Mouse (Mus musculus) G1E-ER4 (cell line): ENCODE results near the gene Prkcq. TPM values are rescaled to one million over a fixed set of nuclear protein-coding genes. Genes with fewer than 3 reads are reported as not detected.

ENCODE experiments used
- GATA1 ChIP-seq: IDR thresholded peaks from one replicate; pipeline ENCODE4 v1.8.0; 2012; ENCODE audit warnings: low read length, inconsistent platforms
- polyA plus RNA-seq: library from polyadenylated mRNA; stranded (reverse); fragments of >175 nt; gene quantifications from 2 replicates; pipeline ENCODE4 v1.2.3, GENCODE M21; 2012

Prkcq gene
- polyA plus RNA-seq, 1 experiment: not detected

DNA sequence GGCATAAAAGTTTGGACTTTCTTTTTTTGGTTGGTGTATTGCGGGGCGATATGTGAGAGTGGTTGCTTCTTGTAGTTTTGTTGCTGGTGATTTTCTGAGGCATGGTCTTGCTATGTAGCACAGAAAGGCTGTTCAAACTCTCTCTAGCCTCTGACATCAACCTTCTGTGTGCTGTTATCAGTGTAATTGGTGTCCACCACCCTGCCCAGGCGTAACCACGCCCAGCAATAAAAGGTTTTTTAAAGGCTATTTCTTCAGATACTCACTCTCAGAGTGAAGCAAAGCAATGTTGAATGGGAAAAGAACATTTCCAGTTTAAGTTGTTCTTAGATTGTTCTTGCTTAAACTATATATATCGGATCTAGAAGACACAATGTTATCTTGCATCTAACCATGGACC lies 60.1 kb downstream of the Prkcq start:
- TF ChIP-seq GATA1: no peak

DNA sequence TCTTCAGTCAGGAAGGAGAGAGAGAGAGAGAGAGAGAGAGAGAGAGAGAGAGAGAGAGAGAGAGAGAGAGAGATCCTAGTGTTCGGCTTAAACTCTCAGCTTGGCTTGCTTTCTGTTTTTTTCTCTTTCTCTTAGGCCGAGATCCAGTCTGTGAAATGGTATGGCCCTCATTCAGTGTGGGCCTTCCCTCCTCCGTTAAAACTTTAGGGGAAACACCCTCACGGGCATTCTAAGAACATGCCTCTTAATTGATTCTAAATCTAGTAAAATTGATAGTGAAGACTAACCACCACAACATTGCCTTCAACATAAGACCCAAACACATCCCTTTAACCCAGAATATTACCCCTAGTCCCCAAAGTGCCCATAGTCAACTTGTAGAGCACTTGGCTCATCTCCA lies 66.3 kb downstream of the Prkcq start:
- TF ChIP-seq GATA1: no peak

DNA sequence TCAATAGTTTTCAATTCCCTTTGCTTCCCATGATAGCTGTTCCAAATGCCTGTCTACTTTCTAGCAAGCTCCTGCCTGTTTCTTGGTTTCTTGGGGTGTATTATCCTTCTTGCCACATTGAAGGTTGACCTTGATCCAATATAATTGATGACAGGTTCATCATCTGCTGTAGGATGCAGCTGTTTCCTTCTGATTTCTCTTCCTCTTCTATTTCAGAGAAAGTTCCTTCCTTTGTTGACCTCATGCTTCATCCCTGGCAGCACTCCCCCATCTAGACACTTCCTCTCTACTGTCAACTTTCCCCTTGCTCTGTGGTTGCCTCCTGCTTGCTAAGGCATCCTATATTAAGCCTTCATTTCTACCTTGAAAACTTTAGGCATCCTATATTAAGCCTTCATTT lies 67.6 kb downstream of the Prkcq start:
- no peak for TF ChIP-seq GATA1

DNA sequence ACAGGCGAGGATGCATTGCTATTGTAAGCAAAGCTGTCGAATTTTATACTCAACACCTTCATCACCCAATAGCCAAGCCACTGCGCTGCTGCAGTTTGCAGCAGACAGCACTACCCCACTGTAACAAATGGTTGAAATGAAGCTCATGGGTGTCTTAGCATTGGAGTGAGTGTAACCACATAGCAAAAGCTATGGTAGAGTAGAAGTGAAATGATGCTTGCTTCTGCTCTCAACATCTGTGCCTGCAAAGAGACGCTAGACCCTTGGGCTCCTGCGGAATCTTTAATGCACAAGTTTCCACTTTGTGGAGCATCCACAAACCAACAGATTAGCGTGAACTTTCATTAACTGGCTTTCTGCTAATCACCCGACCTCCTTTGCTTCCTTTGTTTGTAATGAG lies 74.0 kb downstream of the Prkcq start:
- TF ChIP-seq GATA1: no peak

DNA sequence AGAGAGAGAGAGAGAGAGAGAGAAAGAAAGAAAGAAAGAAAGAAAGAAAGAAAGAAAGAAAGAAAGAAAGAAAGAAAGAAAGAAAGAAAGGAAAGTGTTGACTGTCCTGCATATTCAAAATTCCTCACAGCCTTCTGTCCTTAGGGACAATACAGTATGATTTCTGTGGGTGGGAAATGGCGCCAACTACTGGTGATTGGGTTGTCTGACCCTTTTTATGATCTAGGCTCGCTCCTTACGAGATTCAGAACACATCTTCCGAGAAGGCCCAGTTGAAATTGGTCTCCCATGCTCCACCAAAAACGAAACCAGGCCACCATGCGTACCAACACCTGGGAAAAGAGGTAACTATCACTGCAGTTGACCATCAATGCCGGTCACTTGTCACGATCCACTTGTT lies 82.0 kb downstream of the Prkcq start:
- TF ChIP-seq GATA1: no peak

DNA sequence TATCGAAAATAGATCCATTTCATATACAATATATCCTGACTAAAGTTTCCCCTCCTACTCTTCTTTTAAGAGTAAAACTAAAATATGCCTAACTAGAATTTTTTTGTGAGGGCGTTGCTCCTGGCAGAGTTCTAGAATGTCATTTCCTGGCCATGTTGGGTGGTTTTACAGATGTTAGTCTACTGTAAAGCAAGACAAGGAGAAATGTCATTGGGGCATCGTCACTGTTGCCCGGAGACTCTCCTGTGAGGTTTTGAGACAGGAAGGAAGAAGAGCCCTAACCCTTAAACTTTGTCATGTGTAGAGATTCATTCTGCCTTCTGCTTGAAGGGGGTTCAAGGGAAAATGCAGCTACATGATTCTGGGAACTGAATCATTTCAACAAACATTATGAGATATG lies 82.5 kb downstream of the Prkcq start:
- TF ChIP-seq GATA1: no peak

DNA sequence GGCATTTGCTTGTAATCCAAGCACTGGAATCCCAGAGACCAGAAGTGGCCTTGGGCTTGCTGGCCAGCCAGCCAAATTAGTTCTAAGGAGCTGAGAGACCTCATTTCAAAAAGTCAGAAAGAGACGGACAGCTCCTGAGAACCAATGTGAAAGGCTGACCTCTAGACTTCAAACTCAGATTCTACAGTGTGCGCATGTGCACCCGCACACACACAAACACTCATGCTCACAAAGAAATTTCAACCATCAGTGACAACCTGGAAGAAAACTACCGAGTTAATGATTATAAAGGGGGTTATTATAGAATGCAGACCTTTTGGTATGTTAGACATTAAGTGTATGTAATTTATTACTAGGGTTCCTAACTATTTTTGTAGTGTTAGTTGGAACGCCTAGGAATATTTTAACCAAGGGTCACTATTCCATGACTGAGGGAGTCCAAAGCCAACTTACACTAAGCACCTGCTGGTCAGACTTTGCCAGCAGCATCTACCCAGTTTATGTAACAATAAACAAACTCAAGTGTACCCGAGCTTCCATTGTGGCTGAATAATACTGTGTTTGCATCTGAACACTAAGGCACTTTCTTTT lies 85.4 kb downstream of the Prkcq start:
- TF ChIP-seq GATA1: no peak

DNA sequence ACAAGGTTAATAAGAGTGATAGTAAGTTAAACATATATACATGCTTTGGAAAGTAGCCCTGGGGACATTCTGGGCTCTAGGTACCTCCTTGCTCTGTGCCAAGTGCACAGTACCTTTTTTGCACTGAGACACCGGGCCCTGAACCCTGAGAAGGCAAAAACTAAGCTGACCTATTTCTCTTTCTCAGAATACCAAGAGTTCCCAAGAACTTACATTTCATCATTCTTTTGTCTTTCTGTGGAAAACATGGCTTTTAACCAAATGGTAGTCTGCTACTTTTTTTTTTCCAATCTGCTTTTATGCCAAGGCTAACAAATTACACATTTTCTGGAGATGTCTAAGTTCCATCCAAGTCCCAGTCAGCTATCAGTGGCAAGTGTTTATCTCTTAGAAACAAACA lies 86.3 kb downstream of the Prkcq start:
- no peak for TF ChIP-seq GATA1

DNA sequence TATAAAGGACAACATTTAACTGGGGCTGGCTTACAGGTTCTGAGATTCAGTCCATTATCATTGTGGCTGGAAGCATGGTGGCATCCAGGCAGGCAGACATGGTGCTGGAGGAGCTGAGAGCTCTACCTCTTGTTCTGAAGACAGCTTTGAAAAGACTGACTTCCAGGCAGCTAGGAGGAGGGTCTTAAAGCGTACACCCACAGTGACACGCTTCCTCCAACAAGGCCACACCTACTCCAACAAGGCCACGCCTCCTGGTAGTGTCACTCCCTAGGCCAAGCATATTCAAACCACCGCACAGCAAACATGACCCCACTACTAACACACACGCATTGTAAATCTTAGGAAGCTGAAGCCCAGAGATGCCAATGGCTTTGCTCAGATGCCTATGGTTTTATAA lies 87.5 kb downstream of the Prkcq start:
- TF ChIP-seq GATA1: no peak

DNA sequence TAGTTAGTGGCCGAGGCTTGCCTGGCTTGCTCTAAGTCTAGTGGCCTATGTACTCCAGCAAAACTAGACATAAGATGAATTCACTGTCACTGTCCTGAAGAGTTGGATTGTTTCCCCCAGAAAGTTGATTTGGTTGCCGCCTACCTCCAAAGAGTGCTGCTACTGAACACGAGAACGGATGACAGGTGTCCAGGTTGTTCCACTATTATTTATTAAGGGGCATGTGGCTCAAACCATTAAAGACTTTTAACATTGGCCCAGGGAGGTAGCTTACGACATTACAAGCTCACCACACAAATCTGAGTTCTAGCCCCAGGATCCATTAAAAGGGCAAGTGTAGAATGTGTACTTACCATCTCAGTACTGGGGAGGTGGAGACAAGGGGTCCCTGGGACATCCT lies 92.9 kb downstream of the Prkcq start:
- no peak for TF ChIP-seq GATA1

DNA sequence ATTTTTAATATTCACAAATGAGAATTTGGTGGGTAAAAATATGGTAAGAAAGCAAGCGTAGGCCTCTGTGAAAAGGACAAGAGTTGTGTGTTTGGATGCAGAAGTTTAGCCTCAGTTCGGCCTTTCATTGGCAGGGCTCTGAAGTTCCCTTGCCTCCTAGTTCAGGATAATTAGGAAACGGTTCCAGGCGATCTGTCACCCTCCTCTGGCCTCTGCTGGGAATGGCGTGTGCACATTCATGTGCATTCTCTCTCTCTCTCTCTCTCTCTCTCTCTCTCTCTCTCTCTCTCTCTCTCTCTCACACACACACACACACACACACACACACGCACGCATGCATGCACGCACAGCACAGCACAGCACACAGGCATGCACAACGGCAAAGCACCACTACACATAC lies 93.5 kb downstream of the Prkcq start:
- no peak for TF ChIP-seq GATA1

DNA sequence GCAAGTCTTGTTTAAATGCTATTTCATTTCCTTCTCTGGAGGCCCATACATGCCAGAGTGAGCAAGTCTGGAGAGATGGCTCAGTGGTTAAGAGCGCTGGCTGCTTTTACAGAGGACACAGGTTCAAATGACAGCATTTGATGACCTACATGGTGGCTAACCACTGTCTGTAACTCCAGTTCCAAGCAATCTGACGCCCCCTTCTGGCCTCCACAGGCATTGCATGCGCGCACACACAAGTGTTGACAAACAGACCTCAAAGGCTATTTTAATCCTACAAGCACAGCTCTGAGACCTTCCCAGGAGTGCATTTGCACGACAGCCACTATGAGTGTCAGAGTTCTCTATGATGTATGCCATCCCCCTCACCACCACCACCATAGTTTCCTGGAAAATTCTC lies 94.4 kb downstream of the Prkcq start:
- no peak for TF ChIP-seq GATA1

DNA sequence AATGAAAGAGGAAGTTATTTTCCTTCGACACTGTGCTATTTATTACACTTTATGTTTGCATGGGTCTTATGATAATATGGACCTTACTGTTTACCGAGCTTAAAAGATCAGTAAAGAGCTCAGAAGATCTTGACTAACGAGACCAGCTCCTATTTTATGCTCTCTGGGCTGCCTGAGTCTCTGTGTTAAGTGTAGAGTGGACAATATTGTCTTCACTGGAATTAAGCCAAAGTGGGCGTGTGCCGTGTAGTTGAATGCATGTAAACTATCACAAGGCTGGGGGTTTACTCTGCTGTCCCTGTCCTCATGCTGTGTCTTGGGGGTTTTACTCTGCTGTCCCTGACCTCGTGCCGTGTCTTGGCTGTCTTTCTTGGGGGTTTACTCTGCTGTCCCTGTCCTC lies 107.1 kb downstream of the Prkcq start:
- TF ChIP-seq GATA1: no peak

DNA sequence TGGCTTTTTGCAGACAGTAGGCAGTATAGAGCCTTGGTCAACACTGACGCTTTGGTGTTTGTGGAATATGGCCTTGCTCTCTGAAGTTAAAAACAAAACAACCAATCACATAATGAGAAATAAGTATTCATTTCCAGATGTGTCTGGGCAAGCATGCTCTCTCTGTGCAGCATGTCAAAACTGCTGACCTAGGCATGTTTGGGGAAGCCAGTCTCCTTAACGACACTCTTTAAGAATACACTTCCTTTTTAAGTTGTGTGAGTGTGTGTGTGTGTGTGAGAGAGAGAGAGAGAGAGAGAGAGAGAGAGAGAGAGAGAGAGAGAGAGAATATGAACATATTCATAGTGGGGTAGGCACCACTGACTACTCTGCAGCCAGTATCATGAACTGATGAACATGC lies 108.3 kb downstream of the Prkcq start:
- TF ChIP-seq GATA1: no peak

DNA sequence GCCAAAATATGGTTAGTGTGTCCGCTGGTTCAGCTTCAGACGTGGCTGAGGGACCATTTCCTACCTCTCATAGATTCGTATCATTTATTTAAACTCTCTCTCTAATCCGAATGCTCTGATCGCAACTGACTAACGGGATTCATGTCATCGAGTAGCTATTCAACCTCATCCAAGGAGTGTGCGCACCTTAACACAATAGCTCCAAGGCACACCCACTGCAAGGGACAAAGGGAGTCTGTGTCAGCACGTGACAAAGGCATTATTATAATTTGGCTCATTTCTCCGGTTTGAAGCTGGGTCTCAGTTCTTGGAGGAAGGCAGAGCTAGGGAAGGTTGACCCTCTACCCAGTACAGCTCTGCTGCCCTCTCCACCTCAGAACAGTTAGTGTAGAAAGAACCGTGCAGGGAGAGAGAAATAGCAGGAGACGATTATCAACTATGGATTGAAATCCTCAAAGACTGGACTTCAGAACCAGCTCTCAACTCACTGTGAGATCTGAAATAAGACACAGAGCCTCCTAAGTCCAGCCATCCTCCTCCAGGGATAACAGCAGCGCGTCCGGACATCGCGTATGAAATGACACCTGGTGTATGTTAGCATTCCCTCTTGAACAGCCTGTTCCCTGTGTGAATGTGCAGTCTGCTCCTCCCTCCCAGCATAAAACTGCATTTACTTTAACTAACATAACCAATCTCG lies 116.1 kb downstream of the Prkcq start:
- no peak for TF ChIP-seq GATA1

DNA sequence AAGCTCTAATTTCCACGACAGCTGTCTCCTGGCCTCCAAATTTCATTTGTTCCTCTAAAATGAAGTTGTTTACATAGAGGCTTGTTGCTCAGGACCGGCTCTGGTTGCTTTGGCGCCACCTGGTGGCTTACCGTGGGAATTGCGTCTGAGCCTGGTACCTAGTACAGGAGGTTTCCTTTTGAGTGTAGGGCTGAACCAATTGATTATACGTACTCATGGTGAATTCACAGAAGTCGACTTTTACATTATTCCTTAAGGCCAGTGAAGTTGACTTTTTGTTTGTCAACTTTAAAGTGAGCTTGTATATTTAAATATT lies 116.6 kb downstream of the Prkcq start:
- TF ChIP-seq GATA1: no peak

DNA sequence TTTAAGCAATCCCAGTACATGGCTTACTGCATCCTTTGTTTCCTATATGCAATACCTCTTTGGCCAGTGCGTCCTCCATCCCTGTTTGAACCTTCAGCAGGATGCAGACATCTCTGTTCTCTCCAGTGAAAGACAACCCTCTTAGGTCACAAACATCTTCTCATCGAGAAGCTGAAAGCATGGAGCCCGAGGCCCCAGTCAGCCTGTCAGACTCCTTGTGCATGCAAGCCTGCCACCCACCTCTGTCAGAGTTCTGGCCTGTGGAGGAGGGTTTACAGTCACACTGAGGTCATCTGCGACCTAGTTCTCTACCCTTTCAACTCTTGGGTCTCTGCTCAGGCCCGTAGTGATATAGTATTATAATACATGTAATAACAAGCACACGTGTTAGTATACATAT lies 119.0 kb downstream of the Prkcq start:
- TF ChIP-seq GATA1: no peak
